23 mouse cellular contexts compared by ENCODE assay signal in the genomic region with DNA sequence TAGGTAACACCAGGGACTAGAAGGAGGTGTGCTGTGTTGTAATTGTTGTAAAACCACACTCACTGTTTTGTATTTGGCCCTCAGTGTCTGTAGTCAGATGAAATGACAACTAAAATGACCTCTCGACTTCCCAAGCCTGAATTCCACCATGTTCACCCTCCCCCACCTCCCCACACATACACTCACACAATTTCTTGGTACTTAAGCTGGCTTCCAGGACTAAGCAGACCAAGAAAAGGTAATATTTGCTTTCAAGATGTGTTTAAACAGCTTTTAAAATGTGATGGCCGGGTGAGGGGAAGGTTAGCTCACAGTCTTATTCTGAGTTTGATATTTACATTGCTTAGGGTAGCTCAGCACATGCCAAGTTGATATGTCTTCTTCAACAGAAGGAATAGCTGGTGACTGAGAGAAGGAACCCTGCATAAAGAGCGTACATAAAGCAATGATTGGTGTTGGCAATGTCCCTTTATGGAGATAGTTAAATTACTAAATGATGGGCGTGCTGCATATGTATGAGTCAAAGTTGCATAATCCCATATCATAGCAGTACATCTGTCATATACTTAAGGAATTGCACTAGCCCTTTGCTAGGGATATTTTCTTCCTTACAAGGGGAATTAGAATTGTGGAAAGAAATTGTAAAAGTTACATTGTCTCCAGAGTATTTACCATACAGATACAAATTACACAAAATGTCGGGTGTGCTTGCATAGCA.
DNase-seq lines count a peak whose midpoint lies in the region; ATAC-seq and TF ChIP-seq lines count a peak whose summit lies in the region.
"Had no signal": no experiment of that assay in that cellular context is flagged by ENCODE, and none has a peak within 500 bp of the region (broad histone marks: within the 10 kb centered on the region; RNA-seq: fewer than 3 reads in every experiment).

No protein-coding gene starts in this region.

- no peaks in the 10 kb centered on the region for H3K27me3 ChIP-seq in forebrain, embryonic 15.5 days
- no peaks in the 10 kb centered on the region for H3K27me3 ChIP-seq in forebrain, embryonic 14.5 days (replicated peaks; ENCODE audit: control insufficient read depth, insufficient read depth, low read length)
- H3K27me3 ChIP-seq in lung, embryonic 14.5 days (ENCODE audit: insufficient read depth, low read length): no peaks in the 10 kb centered on the region
- H3K27me3 ChIP-seq in cerebellum, adult 2 months (ENCODE audit: control insufficient read depth, insufficient read depth, low read length): no peaks in the 10 kb centered on the region
- H3K27me3 ChIP-seq: hindbrain, embryonic 13.5 days had no signal

- ATAC-seq in forebrain, embryonic 15.5 days (replicated peaks): no peak
- ATAC-seq in forebrain, embryonic 14.5 days: no peak
- ATAC-seq in lung, embryonic 14.5 days (ENCODE audit: insufficient read depth): peak; percentile 55; the same call in 1 of the 2 replicates
- ATAC-seq: activated CD4-positive, CD25-positive, alpha-beta regulatory T cell, adult 4 months; CD4-positive, CD25-positive, alpha-beta regulatory T cell, adult 4 months; hindbrain, postnatal 0 days had no signal

- 81% methylated on average over 5 of the region's 5 CpGs for WGBS in forebrain, embryonic 15.5 days
- WGBS in forebrain, embryonic 14.5 days: 90% methylated on average over 5 of the region's 5 CpGs
- 59% methylated on average over 5 of the region's 5 CpGs for WGBS in lung, embryonic 14.5 days
- WGBS in large intestine, adult 2 months: 35% methylated on average over 5 of the region's 5 CpGs
- 93% methylated on average over 5 of the region's 5 CpGs for WGBS in cerebellum, adult 2 months

- peaks cover 6% of the 10 kb centered on the region; the same call in 1 of the 2 replicates for H3K4me1 ChIP-seq in forebrain, embryonic 15.5 days
- H3K4me1 ChIP-seq in forebrain, embryonic 14.5 days (ENCODE audit: control insufficient read depth, insufficient read depth, low read length): no peaks in the 10 kb centered on the region
- H3K4me1 ChIP-seq in lung, embryonic 14.5 days (ENCODE audit: insufficient read depth): peaks cover 9% of the 10 kb centered on the region
- H3K4me1 ChIP-seq in cerebellum, adult 2 months (ENCODE audit: control insufficient read depth, insufficient read depth, low read length): peaks cover 5% of the 10 kb centered on the region

- no peak overlapping the region for H3K4me2 ChIP-seq in forebrain, embryonic 15.5 days (replicated peaks)
- H3K4me2 ChIP-seq in forebrain, embryonic 14.5 days (ENCODE audit: low read length): no peak overlapping the region
- H3K4me2 ChIP-seq in lung, embryonic 14.5 days: no peak overlapping the region
- H3K4me2 ChIP-seq: hindbrain, embryonic 13.5 days had no signal

- no peaks in the 10 kb centered on the region for H3K9me3 ChIP-seq in forebrain, embryonic 15.5 days
- H3K9me3 ChIP-seq in forebrain, embryonic 14.5 days (replicated peaks; ENCODE audit: control insufficient read depth, low read length): no peaks in the 10 kb centered on the region
- no peaks in the 10 kb centered on the region for H3K9me3 ChIP-seq in lung, embryonic 14.5 days (ENCODE audit: low read depth, low read length)
- H3K9me3 ChIP-seq: embryonic facial prominence, embryonic 10.5 days; heart, embryonic 10.5 days; hindbrain, embryonic 13.5 days had no signal

- TF ChIP-seq CTCF in lung, embryonic 14.5 days (IDR thresholded peaks at IDR 0.05; ENCODE audit: low read depth): no peak
- no peak for TF ChIP-seq CTCF in cerebellum, adult 2 months (IDR thresholded peaks at IDR 0.05; ENCODE audit: borderline replicate concordance, insufficient read depth, low read depth, low read length)

- no peak for TF ChIP-seq POLR2A in cerebellum, adult 2 months (IDR thresholded peaks at IDR 0.05; ENCODE audit: borderline replicate concordance, insufficient read depth, low read length)

- peak overlapping the region; percentile 57 for H3K27ac ChIP-seq in forebrain, embryonic 15.5 days (replicated peaks)
- H3K27ac ChIP-seq in forebrain, embryonic 14.5 days (ENCODE audit: low read depth, low read length): no peak overlapping the region
- H3K27ac ChIP-seq in lung, embryonic 14.5 days (ENCODE audit: low read depth): peak overlapping the region; percentile 33; the same call in 1 of the 2 replicates
- no peak overlapping the region for H3K27ac ChIP-seq in cerebellum, adult 2 months (ENCODE audit: insufficient read depth, low read length)
- H3K27ac ChIP-seq: embryonic facial prominence, embryonic 10.5 days; heart, embryonic 10.5 days; hindbrain, embryonic 13.5 days; hindbrain, postnatal 0 days had no signal

- H3K36me3 ChIP-seq in forebrain, embryonic 15.5 days: peaks cover 3% of the 10 kb centered on the region; the same call in 1 of the 2 replicates
- peaks cover 4% of the 10 kb centered on the region; the same call in 1 of the 2 replicates for H3K36me3 ChIP-seq in forebrain, embryonic 14.5 days (ENCODE audit: control insufficient read depth, insufficient read depth, low read length)
- peaks cover 13% of the 10 kb centered on the region for H3K36me3 ChIP-seq in lung, embryonic 14.5 days (ENCODE audit: insufficient read depth)
- H3K36me3 ChIP-seq: G1E had no signal

- no peak overlapping the region for H3K9ac ChIP-seq in forebrain, embryonic 15.5 days (replicated peaks)
- no peak overlapping the region for H3K9ac ChIP-seq in forebrain, embryonic 14.5 days (ENCODE audit: low read length)
- no peak overlapping the region for H3K9ac ChIP-seq in lung, embryonic 14.5 days
- H3K9ac ChIP-seq: hindbrain, embryonic 13.5 days had no signal

- H3K4me3 ChIP-seq in forebrain, embryonic 15.5 days: no peak overlapping the region
- no peak overlapping the region for H3K4me3 ChIP-seq in forebrain, embryonic 14.5 days (ENCODE audit: low read depth, low read length)
- H3K4me3 ChIP-seq in lung, embryonic 14.5 days (ENCODE audit: low read depth, low read length): no peak overlapping the region
- no peak overlapping the region for H3K4me3 ChIP-seq in cerebellum, adult 2 months (replicated peaks; ENCODE audit: insufficient read depth, low read depth, low read length)
- H3K4me3 ChIP-seq: embryonic facial prominence, embryonic 10.5 days; erythroblast, embryonic 14.5 days; heart, embryonic 10.5 days; hindbrain, embryonic 13.5 days had no signal

- DNase-seq in forebrain, embryonic 14.5 days (ENCODE audit: low spot score): no peak
- DNase-seq in lung, embryonic 14.5 days: no peak
- DNase-seq in lung, postnatal 14 days: no peak
- DNase-seq in NIH3T3 (ENCODE audit: low read depth): peak; percentile 25
- peak; percentile 53 for DNase-seq in large intestine, adult 2 months (ENCODE audit: low read depth, low spot score)
- no peak for DNase-seq in cerebellum, adult 2 months
- DNase-seq: adrenal gland, postnatal 14 days; B cell, adult 2 months; cerebellum, adult 18-20 months; cerebellum, postnatal 10 days; gastrocnemius, postnatal 10 days; heart, adult 18-20 months; heart, postnatal 10 days; heart, postnatal 4 days had no signal

Comparison
In these comparisons a context has a peak if more than half of its experiments do, and no peak if none do; other contexts are left out.
1. H3K27ac ChIP-seq: peak in forebrain, embryonic 15.5 days (single experiment) and lung, embryonic 14.5 days (single experiment); none in forebrain, embryonic 14.5 days (single experiment) and cerebellum, adult 2 months (single experiment).
2. DNase-seq: peak in NIH3T3 (single experiment) and large intestine, adult 2 months (single experiment); none in forebrain, embryonic 14.5 days (single experiment), lung, embryonic 14.5 days (single experiment), lung, postnatal 14 days (single experiment) and cerebellum, adult 2 months (0 of 2).